Mouse (Mus musculus): ENCODE measurements around the gene Olfr370.
A peak's percentile ranks its signal among the peaks of the same experiment; 100 is the strongest.
"Not testable (repeated sequence)": the region's sequence is repeated elsewhere in the genome, so short reads cannot be mapped to it uniquely, and the experiment has no call there.

Olfr370 gene

DNA sequence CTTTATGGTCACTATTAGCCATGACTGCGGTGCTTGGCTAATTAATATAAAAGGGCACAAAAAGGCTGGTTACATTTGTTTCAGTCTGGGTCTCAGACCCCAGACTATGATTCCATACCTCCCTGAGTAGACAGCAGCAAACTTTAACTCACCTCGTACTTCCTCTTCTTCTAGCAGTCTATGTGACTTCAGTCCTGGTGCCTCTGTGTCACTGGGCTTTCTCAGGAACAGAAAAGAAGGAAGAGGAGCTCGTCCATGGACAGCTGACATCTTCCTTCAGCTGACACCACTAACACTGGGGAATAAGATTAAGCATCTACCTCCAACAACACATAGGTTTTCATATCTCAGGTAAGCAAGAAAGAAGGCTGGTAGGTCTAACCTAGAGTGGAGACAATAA is at the start of gene Olfr370:
TSS of gene Olfr370 (plus strand) at position 45 of the 400 bp plus-strand sequence.
- no peak for DNase-seq

DNA sequence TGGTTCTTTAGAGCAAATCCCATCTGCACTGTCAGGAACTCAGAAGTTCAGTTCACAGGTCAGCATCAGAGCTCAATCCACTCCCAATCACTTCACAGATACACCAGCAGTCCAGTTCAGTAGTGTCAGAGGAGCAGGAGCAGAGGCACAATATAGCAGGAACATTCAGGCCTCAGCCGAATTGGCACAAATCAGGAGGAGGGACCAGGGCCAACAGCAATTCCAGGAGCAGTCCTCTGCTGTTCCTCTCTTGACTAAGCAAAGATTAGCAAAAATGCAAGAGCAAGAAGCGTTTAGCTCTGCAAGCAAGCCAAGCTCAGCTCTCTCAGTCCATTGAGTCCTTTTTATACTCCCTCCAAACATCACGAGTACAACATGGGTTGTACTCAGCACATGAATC is 23.9 kb upstream of the Olfr370 start:
- no peak for DNase-seq

DNA sequence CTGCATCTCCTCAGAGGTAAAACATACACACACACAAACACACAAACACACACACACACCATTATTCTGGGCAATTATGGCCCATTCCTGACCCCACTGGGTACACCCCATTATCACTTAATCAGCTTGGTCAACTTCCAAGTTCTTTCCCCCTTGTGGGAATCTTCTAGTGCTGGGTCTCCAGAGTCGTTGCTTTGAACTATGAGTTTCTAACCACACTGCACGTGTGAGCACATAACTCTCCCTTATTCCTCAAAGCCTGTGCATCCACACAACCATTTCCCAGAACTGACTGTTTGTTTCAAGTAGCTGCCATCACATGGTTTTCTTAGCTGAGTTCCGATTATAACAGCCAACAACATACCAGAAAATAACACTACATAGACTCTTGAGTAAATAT is 15.1 kb upstream of the Olfr370 start:
- DNase-seq, result no peak

GRCm38 (mm10) chr8:83520907-83521306 is 14.7 kb upstream of the Olfr370 start:
- DNase-seq, result not testable (repeated sequence)

DNA sequence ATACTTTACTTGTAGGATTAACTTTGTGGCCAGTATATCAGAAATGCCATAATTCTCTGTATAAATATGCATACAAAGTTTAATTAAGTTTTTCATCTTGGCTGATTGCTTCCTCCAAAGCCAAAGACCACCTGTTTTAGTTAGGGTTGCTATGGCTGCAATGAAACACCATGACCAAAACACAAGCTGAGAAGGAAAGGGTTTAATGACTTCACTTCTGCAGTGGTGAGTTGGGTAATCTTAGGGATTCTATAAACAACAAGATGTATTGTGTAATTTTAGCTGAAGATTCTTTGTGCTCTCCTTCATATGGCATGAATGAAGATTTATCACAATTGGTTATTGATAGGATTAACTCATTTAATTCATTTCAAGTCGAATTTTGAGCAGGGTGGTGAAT is 14.3 kb upstream of the Olfr370 start:
- no peak for DNase-seq

GRCm38 (mm10) chr8:83534802-83535201 is 778 bp upstream of the Olfr370 start:
- no peak for DNase-seq

DNA sequence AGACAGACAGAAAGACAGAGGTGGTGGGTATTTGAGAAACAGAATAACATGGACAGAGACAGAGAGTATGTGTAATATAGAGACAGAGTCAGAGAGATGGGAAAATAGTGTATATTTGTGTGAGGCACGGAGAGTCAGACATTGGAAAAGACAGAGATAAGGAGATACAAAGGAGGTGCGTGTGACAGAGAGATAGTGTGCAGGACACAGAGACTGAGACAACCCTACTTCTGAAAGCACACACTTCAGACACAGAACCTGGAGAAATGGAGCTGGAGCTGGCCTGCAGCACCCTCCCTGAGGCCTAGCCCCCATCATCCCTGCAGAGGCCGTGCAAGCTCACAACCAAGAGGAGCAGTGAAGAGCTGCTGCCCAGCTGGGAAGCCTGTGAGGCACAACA is 27.1 kb downstream of the Olfr370 start:
- DNase-seq, result no peak

GRCm38 (mm10) chr8:83563246-83563645 is 27.7 kb downstream of the Olfr370 start:
- no peak for DNase-seq

DNA sequence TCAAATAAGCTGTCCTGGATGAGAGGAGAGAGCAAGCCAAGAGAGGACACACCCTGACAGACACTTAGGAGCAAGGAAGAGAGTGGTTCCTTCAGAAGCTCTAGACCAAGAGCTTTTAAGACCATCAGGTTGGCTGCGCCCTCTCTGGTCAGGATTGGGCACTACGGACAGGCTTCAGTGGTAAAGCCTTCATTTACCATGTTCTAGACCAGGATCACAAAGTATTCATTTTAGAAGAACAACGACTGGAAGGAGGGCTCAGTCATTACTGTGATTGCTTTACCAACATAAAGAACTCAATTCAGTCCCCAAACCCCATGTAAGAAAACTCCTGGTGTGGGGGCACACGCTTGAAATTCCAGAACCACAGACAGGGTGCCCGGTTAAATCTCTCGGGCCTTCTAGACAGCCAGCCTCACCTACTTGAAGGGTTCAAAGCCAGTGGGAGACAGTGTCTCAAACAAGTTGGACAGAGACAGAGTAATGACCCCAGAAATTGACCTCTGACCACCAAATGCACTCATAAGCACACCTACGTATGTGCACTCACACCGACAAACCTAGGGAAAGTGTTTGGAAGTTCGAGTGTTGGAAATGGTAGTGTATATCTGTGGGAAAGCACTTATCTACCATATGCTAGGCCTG is 30.3 kb downstream of the Olfr370 start:
- DNase-seq, result peak; percentile 62

GRCm38 (mm10) chr8:83566469-83567395 is 31.2 kb downstream of the Olfr370 start, which contains the start of gene Ndufb7:
Gene Ndufb7 (plus strand): TSS chr8:83566671.
- peak; percentile 96 for DNase-seq

- DNase-seq, result no peak
Measured at GRCm38 (mm10) chr8:83567668-83568067, 32.1 kb downstream of the Olfr370 start.

DNA sequence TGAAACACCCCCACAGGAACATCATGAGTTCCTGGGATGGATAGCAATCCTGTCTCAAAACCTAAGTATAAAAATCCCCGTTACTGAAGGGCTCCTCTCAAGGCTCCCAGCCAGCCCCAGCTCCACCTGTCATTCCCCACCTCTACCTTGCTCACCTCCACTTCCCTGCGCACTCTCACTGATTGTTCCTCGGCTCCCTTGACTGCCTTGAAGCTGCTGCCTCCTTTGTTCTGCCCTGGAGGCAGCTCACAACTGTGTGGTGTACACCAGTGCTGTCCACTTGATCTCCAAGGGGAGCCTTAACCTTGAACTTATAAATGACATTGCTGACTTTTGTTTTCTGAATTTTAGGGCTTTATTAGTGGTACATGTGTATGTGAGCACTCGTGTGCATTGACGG is 32.5 kb downstream of the Olfr370 start:
- DNase-seq, result no peak

- no peak for DNase-seq
Measured at GRCm38 (mm10) chr8:83568755-83569154, 33.2 kb downstream of the Olfr370 start.

- DNase-seq, result no peak
Measured at GRCm38 (mm10) chr8:83569165-83569564, 33.6 kb downstream of the Olfr370 start.

- DNase-seq, result no peak
Measured at GRCm38 (mm10) chr8:83570272-83571000, 34.9 kb downstream of the Olfr370 start.

DNA sequence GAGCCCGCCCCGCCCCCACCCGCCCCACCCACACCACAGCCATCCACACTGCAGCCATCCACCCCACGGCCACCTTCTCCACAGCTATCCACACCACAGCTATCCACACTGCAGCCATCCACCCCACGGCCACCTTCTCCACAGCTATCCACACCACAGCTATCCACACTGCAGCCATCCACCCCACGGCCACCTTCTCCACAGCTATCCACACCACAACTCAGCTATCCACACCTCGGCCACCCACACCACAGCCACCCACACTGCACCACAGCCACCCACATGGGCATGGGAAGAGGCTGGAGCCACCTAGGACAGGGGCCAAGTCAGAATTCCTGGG is 35.4 kb downstream of the Olfr370 start:
- not testable (repeated sequence) for DNase-seq

DNA sequence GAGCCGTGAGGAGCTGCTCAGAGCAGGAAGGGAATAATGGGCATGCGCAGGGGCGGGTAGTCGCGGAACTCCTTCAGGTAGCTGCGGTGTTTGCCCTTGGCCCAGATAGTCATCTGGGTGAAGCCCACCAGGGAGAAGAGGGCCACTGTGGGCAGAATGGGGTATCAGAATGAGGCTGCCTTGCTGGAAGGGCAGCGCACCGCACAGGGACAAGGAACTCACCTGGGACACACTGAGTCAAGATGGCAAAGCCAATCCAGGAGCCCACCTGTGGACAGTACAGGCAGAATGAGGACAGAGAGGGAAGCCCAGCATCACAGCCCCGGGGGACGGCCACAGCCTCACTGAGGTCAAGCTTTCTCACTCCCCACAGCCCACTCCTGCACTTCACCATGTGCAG is 36.2 kb downstream of the Olfr370 start:
- no peak for DNase-seq

DNA sequence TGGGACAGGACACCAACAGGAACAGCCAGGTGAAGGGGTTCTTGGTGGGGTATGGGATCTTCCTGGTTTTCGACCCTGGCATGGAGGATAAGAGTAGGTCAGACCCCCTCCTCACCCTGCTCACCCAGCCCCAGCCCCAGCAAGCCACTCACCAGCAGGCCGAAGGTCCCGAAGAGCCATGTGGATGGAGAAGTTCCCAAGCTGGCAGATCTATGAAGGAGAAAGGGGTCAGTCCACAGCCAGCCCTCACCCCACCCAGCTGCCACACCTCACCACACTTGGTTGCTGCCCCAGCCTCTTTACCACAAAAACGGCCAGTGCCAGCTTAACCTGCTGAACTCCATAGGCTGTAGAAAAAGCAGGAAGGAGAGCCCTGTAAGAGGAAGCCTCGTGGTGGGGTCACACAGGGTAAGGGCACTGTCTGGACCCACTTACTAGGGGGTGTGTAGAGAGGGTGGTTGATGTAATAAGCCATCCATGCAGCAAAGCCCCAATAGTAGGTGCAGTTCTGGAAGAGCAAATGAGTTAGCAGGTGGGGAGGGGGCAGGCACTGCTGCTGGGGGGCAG is 36.7 kb downstream of the Olfr370 start:
- DNase-seq, result no peak

DNA sequence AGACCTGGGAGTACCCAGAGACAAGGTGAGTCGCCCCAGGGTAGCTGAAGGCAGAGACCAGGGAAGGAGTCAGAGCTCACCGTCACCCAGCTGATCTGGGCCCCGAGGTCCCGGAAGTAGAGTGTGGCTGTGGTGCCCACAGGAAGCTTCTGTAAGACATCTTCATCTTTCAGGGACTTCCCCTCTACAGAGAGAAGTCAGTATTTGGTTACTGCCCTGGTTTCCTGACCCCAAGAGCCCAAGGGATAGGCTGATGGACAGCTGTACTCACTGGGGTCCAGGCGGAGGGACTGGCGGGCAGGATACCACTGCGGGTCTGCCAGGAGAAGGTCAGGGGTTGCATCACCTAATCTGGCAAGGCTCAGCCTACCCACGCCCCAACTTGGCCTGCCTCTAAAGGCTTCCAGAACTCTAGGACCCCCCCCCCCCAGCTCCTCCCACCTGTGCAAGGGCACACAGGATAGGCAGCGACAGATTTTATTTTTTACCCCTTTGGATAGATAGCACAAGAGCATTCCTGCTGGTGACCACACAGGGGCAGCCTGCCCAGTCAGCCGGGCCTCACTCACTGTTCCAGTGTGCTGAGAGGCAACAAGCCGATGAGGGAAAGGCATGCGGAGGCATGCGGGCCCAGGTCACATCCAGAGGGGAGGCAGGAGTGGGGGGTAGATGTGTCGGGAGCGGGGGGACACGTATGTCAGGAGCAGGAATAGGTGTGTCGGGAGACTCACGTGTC is 37.7 kb downstream of the Olfr370 start:
- DNase-seq, result no peak

DNA sequence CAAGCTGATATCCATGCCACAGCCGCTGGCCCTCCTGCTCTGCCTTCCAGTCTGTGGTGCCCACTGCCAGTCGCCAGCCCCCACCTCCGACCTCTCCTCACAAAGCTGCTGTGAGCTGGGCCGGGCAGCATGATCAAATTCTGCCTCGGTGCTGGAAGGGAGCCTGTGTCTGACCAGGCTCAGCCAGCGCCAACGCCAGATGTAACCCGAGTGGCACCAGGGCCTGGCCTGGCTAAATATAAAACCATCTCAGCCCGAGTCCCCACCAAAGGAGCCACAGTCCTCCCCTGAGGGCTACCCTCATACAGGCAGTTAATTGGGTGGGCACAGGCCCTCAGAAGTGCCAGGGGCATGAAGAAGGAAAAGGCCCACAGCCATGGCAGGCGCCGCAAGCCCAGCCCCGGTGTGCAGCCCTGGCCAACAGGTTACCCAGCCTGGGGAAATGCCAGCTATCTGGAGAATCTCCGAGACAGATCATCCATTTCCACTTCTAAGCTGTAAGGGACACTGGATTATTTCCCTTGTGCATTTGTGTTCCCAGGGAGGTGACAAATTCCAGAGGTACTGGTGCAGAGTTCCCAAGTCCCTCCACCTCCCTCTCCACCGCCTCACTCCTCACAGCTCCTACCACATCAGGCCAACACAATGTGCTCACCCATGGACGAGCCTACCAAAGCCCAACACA is 39.2 kb downstream of the Olfr370 start:
- DNase-seq, result no peak

DNA sequence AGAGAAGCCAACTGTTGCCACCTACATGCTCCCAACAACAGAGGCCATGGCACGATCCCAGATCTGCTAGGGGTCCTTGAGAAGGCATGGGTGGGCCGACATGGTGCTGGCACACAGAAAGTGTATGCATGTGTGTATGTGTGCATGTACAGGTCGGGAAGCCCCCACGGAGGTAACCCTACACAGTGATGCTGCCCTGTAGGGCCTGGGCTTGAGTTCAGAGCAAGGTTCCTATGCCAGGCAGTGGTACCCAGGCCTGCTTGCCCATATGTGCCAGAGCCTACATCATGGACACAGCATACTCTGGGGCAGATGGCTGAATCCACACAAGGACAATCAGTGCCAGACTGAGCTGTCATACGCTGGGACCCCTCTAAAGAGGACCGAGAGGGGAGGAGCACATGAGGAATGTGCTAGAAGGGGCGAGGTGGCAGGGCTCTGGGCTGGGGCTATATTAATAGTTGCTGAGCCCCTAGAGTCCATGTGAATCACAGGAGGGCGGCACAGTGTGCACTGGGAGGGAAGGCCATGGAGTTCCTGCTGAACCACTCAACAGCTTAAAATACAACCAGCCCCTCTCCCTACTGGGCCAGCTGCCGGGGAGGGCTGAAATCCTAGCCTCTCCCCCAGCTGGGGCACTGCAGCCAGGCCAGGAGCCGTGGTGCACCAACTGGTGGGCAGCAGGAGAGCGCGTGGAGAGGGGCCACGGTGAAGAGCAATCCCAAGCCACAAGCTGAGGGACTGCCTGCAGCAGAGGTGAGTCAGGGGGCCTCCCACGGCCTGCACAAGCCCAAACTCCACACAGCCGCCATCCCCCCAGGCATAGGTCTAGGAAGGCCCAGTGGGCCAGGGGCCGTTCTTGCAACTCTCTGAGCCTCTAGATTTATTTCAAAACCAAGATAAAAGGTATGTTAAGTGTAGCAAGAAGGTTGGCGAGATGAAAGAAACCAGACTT is 40.3 kb downstream of the Olfr370 start:
- DNase-seq, result no peak
